Mouse (Mus musculus) heart, embryonic 16.5 days (tissue): ENCODE results near the gene Atp8a1. TPM values are rescaled to one million over a fixed set of nuclear protein-coding genes. Genes with fewer than 3 reads are reported as not detected.

Source experiments
- ATAC-seq: fragments of 200-750 bp; cut with Nextera tagmentation; replicated peaks from 2 replicates; pipeline ENCODE4 v1.8.0; 2017; ENCODE audit warnings: moderate number of reproducible peaks; ENCODE audit not compliant: insufficient read depth, low FRiP score; ENCODE audit errors: extremely low read depth
- H3K27ac ChIP-seq: fragments of 300-500 bp; sonication (generic); 2 replicates; pipeline ENCODE4 v1.5.1; 2014; ENCODE audit warnings: mild to moderate bottlenecking, low read length, control low read depth, moderate library complexity
- H3K27me3 ChIP-seq: fragments of 300-500 bp; sonication (generic); 2 replicates; pipeline ENCODE4 v1.6.1; 2014; ENCODE audit warnings: low read length, mixed read lengths; ENCODE audit not compliant: control insufficient read depth, insufficient read depth
- H3K36me3 ChIP-seq: fragments of 300-500 bp; sonication (generic); 2 replicates; pipeline ENCODE4 v1.6.1; 2014; ENCODE audit not compliant: control insufficient read depth, insufficient read depth
- H3K4me1 ChIP-seq: fragments of 300-500 bp; sonication (generic); 2 replicates; pipeline ENCODE4 v1.6.1; 2014; ENCODE audit warnings: low read length, mixed read lengths; ENCODE audit not compliant: control insufficient read depth, insufficient read depth
- H3K4me2 ChIP-seq: fragments of 300-500 bp; sonication (generic); 2 replicates; pipeline ENCODE4 v1.6.1; 2014; ENCODE audit warnings: low read depth, mild to moderate bottlenecking, control low read depth, low read length
- H3K4me3 ChIP-seq: fragments of 300-500 bp; sonication (generic); 2 replicates; pipeline ENCODE4 v1.5.1; 2014; ENCODE audit warnings: mild to moderate bottlenecking, control low read depth, low read length
- H3K9ac ChIP-seq: fragments of 300-500 bp; sonication (generic); 2 replicates; pipeline ENCODE4 v1.6.1; 2014; ENCODE audit warnings: low read length, control low read depth
- H3K9me3 ChIP-seq: fragments of 300-500 bp; sonication (generic); replicated peaks from 2 replicates; pipeline ENCODE4 v1.6.1; 2016; ENCODE audit warnings: low read length; ENCODE audit not compliant: control insufficient read depth
- WGBS: fragments of 180-500 bp; shearing (Covaris S2); extraction: QIAGEN DNeasy Blood & Tissue Kit; methylation state at CpG from one replicate; pipeline ENCODE4 v1.1.7; 2014; 5-methylcytosine and 5-hydroxymethylcytosine counted together
- polyA plus RNA-seq: library from polyadenylated mRNA; unstranded; fragments of >200 nt; fragmentation: Nextera tagmentation; extraction: Ambion mirVana; gene quantifications from 2 replicates; pipeline ENCODE4 v1.2.1, GENCODE M21; 2015

Atp8a1 gene
- polyA plus RNA-seq, 1 experiment from 2014 or later, result 10.5 TPM

GRCm38 (mm10) chr5:67726810-67727209, 120.4 kb downstream of the Atp8a1 start:
- 89% methylated on average over 13 of the region's 13 CpGs for WGBS
- H3K27me3 ChIP-seq, result no peaks in the 10 kb centered on the region
- no peak overlapping the region for H3K4me3 ChIP-seq
- no peak overlapping the region for H3K27ac ChIP-seq
- H3K4me1 ChIP-seq, result peaks cover 5% of the 10 kb centered on the region; the same call in 1 of the 2 replicates
- H3K9me3 ChIP-seq, result no peaks in the 10 kb centered on the region
- H3K4me2 ChIP-seq, result no peak overlapping the region
- no peaks in the 10 kb centered on the region for H3K36me3 ChIP-seq
- H3K9ac ChIP-seq, result no peak overlapping the region
- ATAC-seq, result no peak

GRCm38 (mm10) chr5:67701641-67702040, 145.6 kb downstream of the Atp8a1 start:
- 87% methylated on average over 7 of the region's 7 CpGs for WGBS
- ATAC-seq, result no peak
- Histone ChIP-seq H3K9ac (no peak overlapping the region), H3K27ac (no peak overlapping the region), H3K4me2 (no peak overlapping the region), H3K27me3 (no peaks in the 10 kb centered on the region), H3K36me3 (no peaks in the 10 kb centered on the region), H3K4me1 (peaks cover 15% of the 10 kb centered on the region), H3K9me3 (no peaks in the 10 kb centered on the region), H3K4me3 (no peak overlapping the region)

- Histone ChIP-seq H3K27me3 (no peaks in the 10 kb centered on the region), H3K36me3 (no peaks in the 10 kb centered on the region), H3K4me1 (peaks cover 22% of the 10 kb centered on the region), H3K9me3 (no peaks in the 10 kb centered on the region), H3K9ac (no peak overlapping the region), H3K4me3 (no peak overlapping the region), H3K4me2 (no peak overlapping the region), H3K27ac (no peak overlapping the region)
- no peak for ATAC-seq
- WGBS, result 92% methylated on average over 1 of the region's 1 CpGs
Measured at GRCm38 (mm10) chr5:67699418-67699817, 147.8 kb downstream of the Atp8a1 start.

DNA sequence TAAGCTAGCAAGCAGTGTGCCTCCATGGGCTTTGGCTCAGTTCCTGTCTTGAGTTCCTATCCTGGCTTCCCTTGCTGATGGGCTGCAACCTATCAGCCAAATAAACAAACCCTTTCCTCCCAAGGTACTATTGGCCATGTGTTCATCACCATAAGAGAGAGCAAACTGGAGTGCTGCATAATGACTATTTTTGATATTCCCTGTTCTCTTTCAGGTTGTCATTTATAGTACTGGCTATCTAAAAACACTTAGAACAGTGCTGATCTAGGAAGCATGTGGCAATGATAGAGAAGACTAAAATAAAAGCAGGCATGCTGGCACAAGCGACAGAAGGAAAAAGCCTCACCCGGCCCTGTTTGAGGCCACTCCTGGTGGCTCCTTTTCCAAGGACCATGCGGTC, 149.1 kb downstream of the Atp8a1 start:
- no peak overlapping the region for H3K9ac ChIP-seq
- H3K9me3 ChIP-seq, result no peaks in the 10 kb centered on the region
- H3K27ac ChIP-seq, result peak overlapping the region; percentile 88
- ATAC-seq, result peak; percentile 79
- peaks cover 22% of the 10 kb centered on the region for H3K4me1 ChIP-seq
- no peak overlapping the region for H3K4me3 ChIP-seq
- WGBS, result 48% methylated on average over 3 of the region's 3 CpGs
- no peak overlapping the region for H3K4me2 ChIP-seq
- H3K36me3 ChIP-seq, result no peaks in the 10 kb centered on the region
- H3K27me3 ChIP-seq, result no peaks in the 10 kb centered on the region

DNA sequence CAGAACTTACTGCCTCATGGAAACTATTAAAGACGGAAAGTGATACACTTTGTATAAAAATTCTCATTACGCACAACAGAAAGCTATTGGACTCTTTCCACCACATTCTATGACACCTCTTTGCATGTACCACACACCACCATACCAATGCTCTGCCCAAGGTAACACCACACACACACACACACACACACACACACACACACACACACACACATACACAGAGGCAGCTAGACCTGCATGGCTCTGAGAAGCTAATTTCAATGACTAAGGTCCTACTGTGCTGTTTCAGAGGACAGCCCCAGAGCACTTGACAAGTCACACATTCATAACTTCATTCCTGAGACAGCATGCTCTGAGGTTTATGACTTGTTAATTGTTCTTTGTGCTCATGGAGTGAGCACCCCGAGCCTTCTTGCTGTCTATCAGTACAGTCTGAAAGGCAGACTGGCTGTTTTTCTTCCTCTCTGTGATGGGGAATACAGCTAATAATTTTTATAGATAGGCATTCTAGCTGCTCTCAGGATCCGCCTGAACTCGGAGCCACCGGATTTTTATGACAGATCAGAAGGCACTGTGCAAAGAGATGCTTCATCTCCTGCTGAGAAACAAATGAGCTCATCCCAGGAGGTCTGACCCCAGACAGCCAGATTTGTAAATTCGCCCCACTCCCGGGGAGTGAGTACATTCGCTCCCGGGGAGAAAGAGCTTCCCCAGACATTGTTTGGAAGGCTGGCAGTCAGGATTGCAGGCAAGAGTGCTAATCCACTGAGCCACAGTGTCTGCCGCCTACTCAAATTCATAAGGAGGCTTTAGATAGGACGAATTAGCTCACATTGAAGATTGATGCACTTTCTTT, 150.3 kb downstream of the Atp8a1 start:
- Histone ChIP-seq H3K4me2 (peak overlapping the region; percentile 32; the same call in 1 of the 2 replicates), H3K36me3 (no peaks in the 10 kb centered on the region), H3K9me3 (no peaks in the 10 kb centered on the region), H3K9ac (peak overlapping the region; percentile 59; the same call in 1 of the 2 replicates), H3K4me3 (no peak overlapping the region), H3K27me3 (no peaks in the 10 kb centered on the region), H3K4me1 (peaks cover 22% of the 10 kb centered on the region), H3K27ac (peak overlapping the region; percentile 88)
- ATAC-seq, result no peak
- WGBS, result 27% methylated on average over 12 of the region's 12 CpGs

GRCm38 (mm10) chr5:67695055-67695710, 152.1 kb downstream of the Atp8a1 start:
- Histone ChIP-seq H3K4me3 (no peak overlapping the region), H3K9ac (no peak overlapping the region), H3K9me3 (no peaks in the 10 kb centered on the region), H3K36me3 (no peaks in the 10 kb centered on the region), H3K27ac (peak overlapping the region; percentile 59), H3K27me3 (no peaks in the 10 kb centered on the region), H3K4me2 (peak overlapping the region; percentile 33; the same call in 1 of the 2 replicates), H3K4me1 (peaks cover 22% of the 10 kb centered on the region)
- ATAC-seq, result 0 out of 2 replicates have a peak, but pooled peaks have one; percentile 60
- WGBS, result 58% methylated on average over 14 of the region's 14 CpGs

DNA sequence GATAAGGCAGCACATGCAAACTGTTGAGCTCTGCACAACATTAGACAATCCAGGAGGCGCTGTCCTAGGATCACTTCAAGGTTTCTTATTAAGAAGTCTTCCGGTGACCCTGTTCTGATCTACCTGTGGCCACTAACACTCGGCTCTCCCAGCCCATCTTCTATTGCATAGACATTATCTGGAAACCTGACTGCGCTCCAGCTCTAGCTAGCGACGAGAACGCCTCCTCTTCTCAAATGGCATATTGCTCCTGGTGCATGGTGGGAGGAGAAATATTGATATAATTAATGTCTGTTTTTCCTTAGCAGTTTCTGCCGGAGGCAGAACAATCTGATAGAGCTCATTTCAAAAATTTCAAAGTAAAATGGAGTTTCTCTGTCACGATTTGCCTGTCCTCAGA, 156.9 kb downstream of the Atp8a1 start:
- Histone ChIP-seq H3K9ac (no peak overlapping the region), H3K27ac (no peak overlapping the region), H3K4me3 (no peak overlapping the region), H3K4me2 (no peak overlapping the region), H3K4me1 (peaks cover 3% of the 10 kb centered on the region), H3K27me3 (no peaks in the 10 kb centered on the region), H3K36me3 (no peaks in the 10 kb centered on the region), H3K9me3 (no peaks in the 10 kb centered on the region)
- WGBS, result 89% methylated on average over 9 of the region's 9 CpGs
- no peak for ATAC-seq

DNA sequence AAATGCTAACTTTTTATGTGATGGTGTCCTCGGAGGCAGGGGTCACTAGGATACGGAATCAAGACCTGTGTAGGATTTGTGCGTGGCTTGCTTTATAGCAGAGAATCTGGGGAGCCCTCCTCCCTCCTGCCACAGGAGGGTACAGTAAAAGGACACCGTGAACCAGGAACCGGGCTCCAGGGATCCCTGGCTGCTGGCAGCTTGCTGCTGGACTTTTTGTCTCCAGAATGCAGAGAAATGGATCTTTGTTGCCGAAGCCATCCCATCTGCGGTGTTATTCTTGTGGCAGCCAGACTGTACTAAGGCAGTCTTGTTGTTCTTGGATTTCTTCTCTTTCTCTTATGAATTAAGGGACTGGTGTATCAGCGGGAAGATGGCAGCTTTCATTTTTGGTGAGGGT, 159.2 kb downstream of the Atp8a1 start:
- Histone ChIP-seq H3K27me3 (no peaks in the 10 kb centered on the region), H3K9ac (no peak overlapping the region), H3K36me3 (no peaks in the 10 kb centered on the region), H3K4me1 (peaks cover 10% of the 10 kb centered on the region), H3K4me2 (no peak overlapping the region), H3K27ac (no peak overlapping the region), H3K4me3 (no peak overlapping the region), H3K9me3 (no peaks in the 10 kb centered on the region)
- no peak for ATAC-seq
- WGBS, result 84% methylated on average over 8 of the region's 8 CpGs

- no peaks in the 10 kb centered on the region for H3K27me3 ChIP-seq
- no peaks in the 10 kb centered on the region for H3K9me3 ChIP-seq
- H3K4me1 ChIP-seq, result peaks cover 10% of the 10 kb centered on the region
- H3K9ac ChIP-seq, result no peak overlapping the region
- no peak for ATAC-seq
- H3K27ac ChIP-seq, result no peak overlapping the region
- no peak overlapping the region for H3K4me3 ChIP-seq
- no peak overlapping the region for H3K4me2 ChIP-seq
- WGBS, result 79% methylated on average over 7 of the region's 7 CpGs
- no peaks in the 10 kb centered on the region for H3K36me3 ChIP-seq
Measured at GRCm38 (mm10) chr5:67685906-67686305, 161.3 kb downstream of the Atp8a1 start.
